ENCODE assay signal across 7 mouse cellular contexts in the genomic region with DNA sequence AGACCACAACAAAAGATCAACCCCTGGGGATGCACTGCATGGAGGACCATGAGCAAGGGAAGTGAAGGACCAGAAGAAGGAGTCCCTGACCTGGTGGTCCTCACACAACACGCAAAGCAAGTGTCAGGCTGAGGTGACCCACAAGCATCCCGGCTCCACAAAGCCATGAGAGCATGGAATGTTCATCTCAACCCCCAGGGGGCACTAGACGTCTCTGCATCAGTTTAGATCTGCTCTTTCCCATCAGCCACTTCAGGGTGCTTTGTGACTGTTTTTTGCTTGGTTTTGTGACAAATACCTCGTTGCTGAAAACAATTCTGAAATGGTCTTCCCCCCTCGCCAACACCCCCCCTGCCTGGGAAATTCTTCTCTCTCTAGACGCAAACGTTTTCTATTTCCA. TPM values are rescaled to one million over a fixed set of nuclear protein-coding genes. Genes with fewer than 3 reads are reported as not detected.
DNase-seq lines count a peak whose midpoint lies in the region; ATAC-seq lines count a peak whose summit lies in the region.

No protein-coding gene starts in this region.

- H3K4me2 ChIP-seq in hindbrain, embryonic 13.5 days, result 0 out of 2 replicates have a peak overlapping the region, but pooled peaks have one; percentile 15

- ATAC-seq in frontal cortex, adult (ENCODE audit: low TSS enrichment), result peak; percentile 91
- ATAC-seq in hindbrain, embryonic 13.5 days (ENCODE audit: low FRiP score), result no peak

- 11% methylated on average over 7 of the region's 7 CpGs for WGBS in hindbrain, embryonic 13.5 days

- DNase-seq in ZHBTc4 (ENCODE audit: low read depth, low spot score), result peak; percentile 81
- peak; percentile 83 for DNase-seq in cerebellum, adult 8-10 months
- peak; percentile 56 to 75 for DNase-seq in layer of hippocampus, postnatal 25 days (ENCODE audit: extremely low spot score in 1 of 2, low spot score in 1 of 2)
- DNase-seq in mesoderm, embryonic 11.5 days (ENCODE audit: low read depth, low spot score), result peak; percentile 84
- DNase-seq in right cerebral cortex, postnatal 36 days (ENCODE audit: low spot score in 2 of 2), result peak; percentile 54 to 58

- H3K9me3 ChIP-seq in hindbrain, embryonic 13.5 days, result no peaks in the 10 kb centered on the region

- H3K27me3 ChIP-seq in hindbrain, embryonic 13.5 days, result 0 out of 2 replicates have a peak, but pooled peaks cover 3% of the 10 kb centered on the region

- no peaks in the 10 kb centered on the region for H3K36me3 ChIP-seq in hindbrain, embryonic 13.5 days

- H3K4me1 ChIP-seq in hindbrain, embryonic 13.5 days (replicated peaks), result peaks cover 6% of the 10 kb centered on the region; the same call in 1 of the 2 replicates

- H3K27ac ChIP-seq in hindbrain, embryonic 13.5 days, result no peak overlapping the region

- no peak overlapping the region for H3K4me3 ChIP-seq in hindbrain, embryonic 13.5 days

- peak overlapping the region; percentile 21; the same call in 1 of the 2 replicates for H3K9ac ChIP-seq in hindbrain, embryonic 13.5 days

RNA-seq across cellular contexts. Expression of gene Pde9a, which starts 8.0 kb away (rescaled TPM):
- 36.7 and 37.8 TPM in 2 replicates for polyA plus RNA-seq in hindbrain, embryonic 13.5 days (2015; fragmentation: Nextera tagmentation; extraction: Ambion mirVana)
- total RNA-seq in layer of hippocampus, postnatal 25 days (2021), result 10 to 100 TPM; 24.9 to 30.7 TPM
